Mouse (Mus musculus) midbrain, postnatal 0 days (tissue): ENCODE results near the gene Ninl. TPM values are rescaled to one million over a fixed set of nuclear protein-coding genes. Genes with fewer than 3 reads are reported as not detected.
"Not testable (repeated sequence)": the region's sequence is repeated elsewhere in the genome, so short reads cannot be mapped to it uniquely, and the experiment has no call there.

ENCODE experiments used
- ATAC-seq: fragments of 200-750 bp; cut with Nextera tagmentation; 2 replicates; pipeline ENCODE4 v1.8.0; 2017; ENCODE audit warnings: moderate number of reproducible peaks, mild to moderate bottlenecking, moderate TSS enrichment, moderate library complexity; ENCODE audit not compliant: low FRiP score
- DNase-seq: peaks from one replicate; pipeline ENCODE4 v3.0.0-alpha.2; 2015; ENCODE audit warnings: low spot score
- H3K27ac ChIP-seq: fragments of 300-500 bp; sonication (generic); 2 replicates; pipeline ENCODE4 v1.5.1; 2014; ENCODE audit warnings: low read depth, mild to moderate bottlenecking, low read length, mixed read lengths
- H3K27me3 ChIP-seq: fragments of 300-500 bp; sonication (generic); 2 replicates; pipeline ENCODE4 v1.6.1; 2014; ENCODE audit warnings: low read length, control low read depth, mixed read lengths; ENCODE audit not compliant: insufficient read depth
- H3K36me3 ChIP-seq: fragments of 300-500 bp; sonication (generic); 2 replicates; pipeline ENCODE4 v1.6.1; 2014; ENCODE audit warnings: low read length, control low read depth, mixed read lengths; ENCODE audit not compliant: insufficient read depth
- H3K4me1 ChIP-seq: fragments of 300-500 bp; sonication (generic); 2 replicates; pipeline ENCODE4 v1.6.1; 2014; ENCODE audit warnings: mild to moderate bottlenecking, control low read depth, antibody characterized with exemption, low read length, mixed read lengths; ENCODE audit not compliant: insufficient read depth
- H3K4me2 ChIP-seq: fragments of 300-500 bp; sonication (generic); 2 replicates; pipeline ENCODE4 v1.6.1; 2014; ENCODE audit warnings: low read depth, mild to moderate bottlenecking, low read length, mixed read lengths; ENCODE audit not compliant: poor library complexity, severe bottlenecking
- H3K4me3 ChIP-seq: fragments of 300-500 bp; sonication (generic); 2 replicates; pipeline ENCODE4 v1.5.1; 2014; ENCODE audit warnings: low read depth, mild to moderate bottlenecking, low read length, moderate library complexity
- H3K9ac ChIP-seq: fragments of 300-500 bp; sonication (generic); replicated peaks from 2 replicates; pipeline ENCODE4 v1.6.1; 2014; ENCODE audit warnings: mild to moderate bottlenecking, low read length, moderate library complexity, mixed read lengths; ENCODE audit not compliant: poor library complexity, severe bottlenecking
- H3K9me3 ChIP-seq: fragments of 300-500 bp; sonication (generic); 2 replicates; pipeline ENCODE4 v1.6.1; 2016; ENCODE audit warnings: low read length, control low read depth
- CTCF ChIP-seq: IDR thresholded peaks from 2 replicates; pipeline ENCODE4 v1.5.1; 2016; ENCODE audit warnings: antibody characterized with exemption, mild to moderate bottlenecking
- WGBS: fragments of 180-500 bp; shearing (Covaris S2); extraction: QIAGEN DNeasy Blood & Tissue Kit; methylation state at CpG from one replicate; pipeline ENCODE4 v1.1.7; 2014; 5-methylcytosine and 5-hydroxymethylcytosine counted together
- polyA plus RNA-seq: library from polyadenylated mRNA; unstranded; fragments of >200 nt; fragmentation: Nextera tagmentation; extraction: Ambion mirVana; gene quantifications from 2 replicates; pipeline ENCODE4 v1.2.1, GENCODE M21; 2015
- total RNA-seq: library from RNA; depleted of rRNA; stranded (reverse); fragments of >200 nt; gene quantifications from 2 replicates; pipeline ENCODE4 v1.2.3, GENCODE M21; 2014

The Ninl gene
- total and polyA plus RNA-seq, 2 experiments from 2014 or later: 2.6 to 7.8 TPM

DNA sequence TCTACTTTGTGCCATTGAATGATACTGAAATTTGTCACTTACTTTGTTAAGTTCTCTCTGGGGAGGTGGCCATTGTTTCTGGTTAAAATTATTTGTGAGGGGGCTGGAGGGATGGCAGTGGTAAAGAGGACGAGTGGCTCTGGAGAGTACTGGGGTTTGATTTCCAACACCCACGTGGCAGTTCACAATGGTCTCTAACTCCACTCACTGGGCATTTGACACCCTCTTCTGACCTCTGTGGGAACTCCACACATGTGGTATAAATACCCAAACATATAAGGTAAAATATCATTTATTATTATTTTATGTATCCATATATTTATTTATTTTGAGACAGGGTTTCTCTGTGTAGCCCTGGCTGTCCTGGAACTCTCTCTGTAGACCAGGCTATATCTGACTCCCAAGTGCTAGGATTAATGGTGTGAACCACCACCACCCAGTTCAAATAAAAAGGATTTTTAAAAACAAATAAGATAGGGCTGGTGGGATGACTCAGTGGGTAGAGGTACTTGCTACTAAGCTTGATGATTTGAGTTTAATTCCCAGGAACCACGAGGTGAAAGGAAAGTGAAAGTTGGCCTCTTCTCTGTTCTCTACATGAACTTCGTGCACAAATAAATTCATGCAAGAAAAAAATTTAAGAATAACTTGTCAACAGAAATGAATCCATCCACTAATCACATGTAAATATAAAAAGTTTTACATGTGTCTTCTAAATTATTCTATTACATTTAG lies 124.2 kb downstream of the Ninl start:
- Histone ChIP-seq H3K4me2 (no peak overlapping the region), H3K9ac (no peak overlapping the region), H3K9me3 (no peaks in the 10 kb centered on the region), H3K27ac (no peak overlapping the region), H3K27me3 (no peaks in the 10 kb centered on the region), H3K36me3 (no peaks in the 10 kb centered on the region), H3K4me3 (no peak overlapping the region), H3K4me1 (no peaks in the 10 kb centered on the region)
- ATAC-seq: no peak
- TF ChIP-seq CTCF: no peak
- WGBS: 80% methylated on average over 4 of the region's 4 CpGs
- DNase-seq: no peak

DNA sequence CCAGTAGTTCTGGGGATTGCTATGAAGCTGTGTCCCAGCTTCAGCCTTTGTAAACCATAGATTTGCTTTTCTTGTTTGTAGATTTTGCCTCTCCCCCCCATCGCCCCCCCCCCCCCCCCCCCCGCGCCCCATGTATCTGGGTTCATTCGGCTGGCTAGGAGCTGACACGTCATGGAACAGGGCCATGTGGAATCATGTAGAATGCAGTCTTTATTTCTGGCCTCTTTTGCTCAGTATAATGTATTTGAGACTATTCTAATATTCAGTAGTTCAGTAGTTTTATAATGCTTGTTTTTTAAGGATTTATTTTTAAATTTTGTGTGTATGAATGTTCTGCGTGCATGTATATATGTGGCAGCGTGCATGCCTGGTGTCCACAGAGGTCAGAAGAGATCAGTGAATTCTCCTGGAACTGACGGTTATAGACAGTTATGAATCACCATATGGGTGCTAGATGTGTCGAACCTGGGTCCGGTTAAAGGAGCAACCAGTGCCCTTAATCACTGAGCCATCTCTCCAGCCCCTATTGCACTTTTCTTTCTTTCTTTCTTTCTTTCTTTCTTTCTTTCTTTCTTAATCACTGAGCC lies 128.8 kb downstream of the Ninl start:
- Histone ChIP-seq H3K4me2 (peak overlapping the region; percentile 47), H3K27me3 (no peaks in the 10 kb centered on the region), H3K9ac (no peak overlapping the region; the same call in 1 of the 2 replicates), H3K36me3 (no peaks in the 10 kb centered on the region), H3K4me1 (no peaks in the 10 kb centered on the region), H3K27ac (no peak overlapping the region), H3K4me3 (peak overlapping the region; percentile 66), H3K9me3 (no peaks in the 10 kb centered on the region)
- no peak for TF ChIP-seq CTCF
- 46% methylated on average over 8 of the region's 10 CpGs for WGBS
- ATAC-seq (no peak), DNase-seq (no peak)

DNA sequence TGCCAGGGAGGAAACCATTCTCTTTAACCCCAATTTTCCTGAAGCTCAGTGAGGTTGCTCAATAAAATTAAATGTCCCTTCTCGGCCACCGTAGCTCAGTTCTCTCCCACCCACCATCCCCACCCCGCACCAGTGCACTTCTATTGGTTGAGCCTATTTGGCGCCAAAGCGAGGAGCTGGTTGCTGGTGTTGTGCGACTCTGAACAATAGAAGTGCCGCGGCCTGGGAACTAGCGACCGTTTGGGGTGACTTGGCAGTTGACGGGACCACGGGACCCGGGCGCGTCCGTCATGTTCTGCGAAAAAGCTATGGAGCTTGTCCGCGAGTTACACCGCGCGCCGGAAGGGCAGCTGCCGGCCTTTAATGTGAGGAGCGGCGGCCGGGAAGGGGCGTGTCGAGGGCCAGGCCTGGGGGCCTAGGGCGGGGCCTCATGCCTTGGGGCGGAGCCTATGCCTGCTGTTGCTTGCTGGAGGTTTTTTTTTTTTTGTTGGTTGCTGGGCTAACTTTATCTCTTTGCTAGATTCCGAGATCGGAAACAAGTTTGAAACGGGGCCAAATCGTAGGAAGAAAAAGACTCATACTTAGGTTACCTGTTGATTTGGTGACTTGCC lies 129.6 kb downstream of the Ninl start:
- H3K4me1 ChIP-seq: no peaks in the 10 kb centered on the region
- TF ChIP-seq CTCF: no peak
- no peak overlapping the region for H3K27ac ChIP-seq
- under 1% methylated on average over 35 of the region's 35 CpGs for WGBS
- H3K27me3 ChIP-seq: no peaks in the 10 kb centered on the region
- ATAC-seq (peak; percentile 90), DNase-seq (peak; percentile 98)
- no peaks in the 10 kb centered on the region for H3K9me3 ChIP-seq
- no peaks in the 10 kb centered on the region for H3K36me3 ChIP-seq
- H3K9ac ChIP-seq: peak overlapping the region; percentile 40; the same call in 1 of the 2 replicates
- H3K4me3 ChIP-seq: peak overlapping the region; percentile 66
- peak overlapping the region; percentile 47 for H3K4me2 ChIP-seq

DNA sequence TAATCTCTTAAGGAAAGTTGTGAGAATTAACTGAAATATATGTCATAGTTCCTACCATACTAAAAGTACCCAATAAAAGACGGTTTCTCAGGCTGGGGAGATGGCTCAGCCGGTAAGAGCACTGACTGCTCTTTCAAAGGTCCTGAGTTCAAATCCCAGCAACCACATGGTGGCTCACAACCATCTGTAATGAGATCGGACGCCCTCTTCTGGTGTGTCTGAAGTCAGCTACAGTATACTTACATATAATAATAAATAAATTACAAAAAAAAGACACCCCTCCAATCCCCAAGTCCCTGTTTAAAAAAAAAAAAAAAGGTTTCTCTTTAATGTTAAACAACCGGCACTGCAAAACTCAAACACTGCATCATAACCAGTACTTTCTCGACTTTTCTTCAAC lies 130.3 kb downstream of the Ninl start:
- H3K9ac ChIP-seq, H3K4me1 ChIP-seq, H3K9me3 ChIP-seq, DNase-seq, H3K36me3 ChIP-seq, H3K27me3 ChIP-seq, ATAC-seq, H3K27ac ChIP-seq: not testable (repeated sequence)
- WGBS: 51% methylated on average over 6 of the region's 6 CpGs
- peak; percentile 11; the same call in 1 of the 2 replicates for TF ChIP-seq CTCF
- peak overlapping the region; percentile 47 for H3K4me2 ChIP-seq
- peak overlapping the region; percentile 66; the same call in 1 of the 2 replicates for H3K4me3 ChIP-seq

DNA sequence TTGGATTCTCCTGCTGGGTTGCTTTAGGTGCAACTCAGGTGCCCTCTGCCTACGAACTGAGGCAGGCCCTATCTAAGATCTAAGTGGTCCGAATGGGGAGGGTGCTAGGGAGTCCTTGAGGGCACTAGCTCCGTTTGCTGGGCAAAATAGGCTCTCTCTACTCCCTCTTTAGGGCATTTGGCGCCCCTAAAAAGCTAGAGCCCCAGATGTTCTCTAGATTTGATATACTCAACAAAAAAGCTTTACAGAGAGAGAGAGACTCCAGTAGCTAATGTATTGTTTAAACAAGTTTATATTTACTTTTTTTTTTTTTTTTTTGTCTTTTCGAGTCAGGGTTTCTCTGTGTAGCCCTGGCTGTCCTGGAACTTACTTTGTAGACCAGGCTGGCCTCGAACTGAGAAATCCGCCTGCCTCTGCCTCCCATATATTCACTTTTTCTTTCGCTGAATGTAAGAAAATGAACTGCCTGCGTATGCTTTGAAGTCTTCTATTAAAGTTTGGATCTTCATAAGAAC lies 134.2 kb downstream of the Ninl start, which contains the start of gene Gins1:
TSS of gene Gins1 (plus strand) at position 465 of the 515 bp plus-strand sequence.
- no peak for TF ChIP-seq CTCF
- DNase-seq: no peak
- Histone ChIP-seq H3K4me1 (peaks cover 3% of the 10 kb centered on the region; the same call in 1 of the 2 replicates), H3K27ac (peak within 1 kb of the TSS; percentile 88), H3K4me2 (peak within 1 kb of the TSS; percentile 76), H3K4me3 (peak within 1 kb of the TSS; percentile 93), H3K27me3 (no peaks in the 10 kb centered on the region), H3K9me3 (no peaks in the 10 kb centered on the region), H3K36me3 (0 out of 2 replicates have a peak, but pooled peaks cover 4% of the 10 kb centered on the region), H3K9ac (peak within 1 kb of the TSS; percentile 93)
- WGBS: 36% methylated on average over 9 of the region's 9 CpGs
- ATAC-seq: no peak
